In genomic region chr2:160954541-160954940, GRCm38 (mm10) we compare ENCODE assay signal across 19 mouse cellular contexts. TPM values are rescaled to one million over a fixed set of nuclear protein-coding genes. Genes with fewer than 3 reads are reported as not detected.
A peak's percentile ranks its signal among the peaks of the same experiment; 100 is the strongest.
DNase-seq lines count a peak whose midpoint lies in the region; TF ChIP-seq lines count a peak whose summit lies in the region.
"Had no signal": no experiment of that assay in that cellular context is flagged by ENCODE, and none has a peak within 500 bp of the region (broad histone marks: within the 10 kb centered on the region; RNA-seq: fewer than 3 reads in every experiment).

No protein-coding gene starts in this region.

- no peak for TF ChIP-seq POLR2A in cortical plate, adult 2 months (IDR thresholded peaks at IDR 0.05; ENCODE audit: extremely low read depth, insufficient read depth, low read length)

- H3K4me3 ChIP-seq in left cerebral cortex, adult 2 months = no peak overlapping the region
- no peak overlapping the region for H3K4me3 ChIP-seq in cortical plate, adult 2 months (ENCODE audit: insufficient read depth, low read length)
- H3K4me3 ChIP-seq: embryonic facial prominence, embryonic 10.5 days; embryonic facial prominence, embryonic 12.5 days; forebrain, embryonic 13.5 days; forebrain, embryonic 15.5 days had no signal

- intact Hi-C loops in left cerebral cortex, adult 2 months (cut with DNase I) = no loop called here

- no peak; the same call in 1 of the 2 replicates for TF ChIP-seq CTCF in left cerebral cortex, adult 2 months (IDR thresholded peaks at IDR 0.05)
- no peak for TF ChIP-seq CTCF in cortical plate, adult 2 months (IDR thresholded peaks at IDR 0.05; ENCODE audit: extremely low read depth, insufficient read depth, low read length)

- H3K4me1 ChIP-seq in cortical plate, adult 2 months (ENCODE audit: control insufficient read depth, insufficient read depth, low read length) = peaks cover 10% of the 10 kb centered on the region
- H3K4me1 ChIP-seq: embryonic facial prominence, embryonic 10.5 days had no signal

- peak; percentile 74 for DNase-seq in heart, adult 11 months
- DNase-seq in heart, postnatal 4 days = no peak
- no peak for DNase-seq in left cerebral cortex, adult 2 months (ENCODE audit: extremely low spot score in 1 of 2, low spot score in 2 of 2)
- no peak for DNase-seq in left cerebral cortex, adult 11 months (ENCODE audit: low spot score)
- DNase-seq in brain, adult 2 months (ENCODE audit: low read depth, low spot score) = peak; percentile 42
- DNase-seq in kidney, adult 11 months = no peak
- DNase-seq: adrenal gland, adult 2 months; adrenal gland, postnatal 10 days; adrenal gland, postnatal 25 days; cerebellum, adult 11-12 months; cerebellum, adult 2 months; cerebellum, postnatal 25 days; forebrain, postnatal 0 days had no signal

- peak overlapping the region; percentile 77 for H3K27ac ChIP-seq in left cerebral cortex, adult 2 months
- peak overlapping the region; percentile 13; the same call in 1 of the 2 replicates for H3K27ac ChIP-seq in cortical plate, adult 2 months (ENCODE audit: insufficient read depth, low read length)
- H3K27ac ChIP-seq: embryonic facial prominence, embryonic 10.5 days; embryonic facial prominence, embryonic 12.5 days; forebrain, embryonic 13.5 days; forebrain, embryonic 15.5 days had no signal

RNA-seq across cellular contexts. Expression of gene Emilin3, which starts 42.4 kb away (rescaled TPM):
- total RNA-seq in heart, postnatal 4 days (2021) = 1 to 10 TPM; 8.8 to 9.6 TPM
- total RNA-seq in left cerebral cortex, adult 2 months (2021) = under 1 TPM; 0.45 to 0.49 TPM
- 0.10 and 0.21 TPM in 2 replicates for polyA plus RNA-seq in cortical plate, adult 2 months (2012; rRNA removed)
- total RNA-seq: adrenal gland, adult 2 months; adrenal gland, postnatal 25 days; MEL had no signal

Comparison
In these comparisons a context has a peak if more than half of its experiments do, and no peak if none do; other contexts are left out.
1. DNase-seq: peak in heart, adult 11 months (single experiment) and brain, adult 2 months (single experiment); none in heart, postnatal 4 days (single experiment), left cerebral cortex, adult 2 months (0 of 2), left cerebral cortex, adult 11 months (single experiment) and kidney, adult 11 months (single experiment).
2. RNA of gene Emilin3, which starts 42.4 kb away (total RNA-seq): 8.8 to 9.6 TPM in heart, postnatal 4 days; 0.45 to 0.49 TPM in left cerebral cortex, adult 2 months; every median in the first group is over 4 times any median in the second.